Mouse (Mus musculus) T-helper 17 cell (primary cell): Measurements from ENCODE around the gene Senp3.
"Not testable (repeated sequence)": the region's sequence is repeated elsewhere in the genome, so short reads cannot be mapped to it uniquely, and the experiment has no call there.

Experiments
- in situ Hi-C, 2 experiments: fragments of 300-600 bp; cut with MboI, MseI; formaldehyde crosslinking; loops; 1 replicate in 1 of 2; 2 replicates in 1 of 2; pipeline ENCODE4 v1.15.1; 2025; ENCODE audit warnings: high pct_unique_total_duplicates in 2 of 2

The Senp3 gene

GRCm38 (mm10) chr11:69681314-69682208 is at the start of gene Senp3:
Gene Senp3 (minus strand): TSS chr11:69682084.
- in situ Hi-C loops, result no loop called here

DNA sequence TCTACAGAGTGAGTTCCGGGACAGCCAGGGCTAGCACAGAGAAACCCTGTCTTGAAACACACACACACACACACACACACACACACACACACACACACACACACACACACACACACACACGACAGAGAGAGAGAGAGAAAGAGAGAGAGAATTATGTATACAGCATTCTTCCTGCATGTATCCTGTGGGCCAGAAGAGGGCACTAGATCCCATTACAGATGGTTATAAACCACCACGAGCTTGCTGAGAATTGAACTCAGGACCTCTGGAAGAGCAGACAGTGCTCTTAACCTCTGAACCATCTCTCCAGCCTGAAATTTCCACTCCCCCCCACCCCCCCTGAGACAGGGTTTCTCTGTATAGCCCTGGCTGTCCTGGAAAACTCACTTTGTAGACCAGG is 49.5 kb upstream of the Senp3 start:
- in situ Hi-C loops, result not testable (repeated sequence)

GRCm38 (mm10) chr11:69729063-69729462 is 47.2 kb upstream of the Senp3 start:
- in situ Hi-C loops, result no loop called here

DNA sequence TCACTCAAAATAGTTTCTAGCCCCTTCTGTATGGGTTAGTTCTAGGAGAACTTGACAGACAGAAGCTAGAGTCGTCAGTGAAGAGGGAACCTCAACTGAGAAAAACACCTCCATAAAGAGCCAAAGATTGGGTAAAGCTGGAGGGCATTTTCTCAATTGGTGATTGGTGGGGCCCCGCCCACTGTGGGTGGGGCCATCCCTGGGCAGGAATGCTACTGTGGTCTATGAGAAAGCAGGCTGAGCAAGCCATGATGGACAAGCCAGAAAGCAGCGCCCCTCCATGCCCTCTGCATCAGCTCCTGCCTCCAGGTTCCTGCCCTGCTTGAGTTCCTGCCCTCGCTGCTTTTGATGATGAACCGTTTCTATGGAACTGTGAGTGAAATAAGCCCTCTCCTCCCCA is 44.1 kb upstream of the Senp3 start:
- in situ Hi-C loops, result no loop called here

- in situ Hi-C loops, result no loop called here
Observed at GRCm38 (mm10) chr11:69723074-69723473, 41.2 kb upstream of the Senp3 start.

DNA sequence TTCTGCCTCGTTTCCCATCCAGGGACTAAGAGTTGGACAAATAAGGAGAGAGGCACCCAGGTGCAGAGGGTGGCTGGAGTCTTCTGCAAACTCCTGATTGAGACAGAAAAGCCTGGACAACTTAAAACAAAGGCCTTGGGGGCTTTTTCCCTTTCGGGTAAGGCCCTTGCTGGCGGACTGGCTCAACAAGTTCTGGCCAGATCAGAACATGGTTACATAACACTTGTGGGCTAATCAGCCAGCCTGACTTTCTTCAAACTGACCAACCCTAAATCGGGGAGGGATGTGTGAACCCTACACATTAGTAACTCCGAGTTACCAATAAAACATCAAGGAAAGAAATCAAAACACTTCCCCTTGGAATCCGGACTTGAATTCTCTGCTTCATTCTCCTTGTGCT is 39.0 kb upstream of the Senp3 start:
- in situ Hi-C loops, result no loop called here

- in situ Hi-C loops, result no loop called here
Observed at GRCm38 (mm10) chr11:69719423-69719822, 37.5 kb upstream of the Senp3 start.

- in situ Hi-C loops, result no loop called here
Observed at GRCm38 (mm10) chr11:69718661-69719060, 36.8 kb upstream of the Senp3 start.

DNA sequence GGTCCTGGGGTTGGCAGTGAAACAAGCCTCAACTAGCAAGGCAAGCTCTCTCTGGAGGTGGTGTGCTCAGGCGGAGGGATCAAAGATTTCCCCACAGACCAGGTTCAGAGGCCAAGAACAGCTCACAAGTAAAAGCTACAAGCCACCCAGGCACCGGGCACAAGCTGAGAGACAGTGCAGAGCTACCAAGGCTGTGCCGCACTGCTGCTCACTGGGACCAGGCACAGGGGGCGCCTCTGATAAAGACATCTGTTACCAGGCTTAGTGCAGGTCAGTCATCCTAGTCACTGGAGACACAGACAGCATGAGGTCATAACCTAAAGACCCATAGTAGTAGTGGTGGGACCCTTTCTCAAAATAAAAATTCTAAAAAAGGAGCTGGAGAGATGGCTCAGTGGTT is 35.1 kb upstream of the Senp3 start:
- in situ Hi-C loops, result no loop called here

DNA sequence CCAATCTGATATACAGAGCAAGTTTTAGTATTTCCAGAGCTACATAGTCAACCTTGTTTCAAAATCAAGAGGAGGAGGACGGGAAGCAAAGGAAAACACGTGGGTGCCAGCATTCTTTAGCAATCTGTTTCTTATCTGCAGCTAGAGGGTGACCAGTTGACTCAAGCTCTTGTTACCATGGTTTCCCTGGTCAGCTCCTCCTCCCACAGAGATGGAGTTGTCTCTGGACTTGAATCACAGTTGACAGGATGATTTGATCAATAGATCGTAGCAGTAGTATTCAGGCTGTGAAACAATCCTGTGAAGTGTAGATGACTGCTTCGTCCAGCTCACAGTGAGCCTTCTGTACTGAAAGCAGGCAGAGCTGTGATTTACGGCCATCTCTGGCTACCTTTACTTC is 34.0 kb upstream of the Senp3 start:
- in situ Hi-C loops, result no loop called here

DNA sequence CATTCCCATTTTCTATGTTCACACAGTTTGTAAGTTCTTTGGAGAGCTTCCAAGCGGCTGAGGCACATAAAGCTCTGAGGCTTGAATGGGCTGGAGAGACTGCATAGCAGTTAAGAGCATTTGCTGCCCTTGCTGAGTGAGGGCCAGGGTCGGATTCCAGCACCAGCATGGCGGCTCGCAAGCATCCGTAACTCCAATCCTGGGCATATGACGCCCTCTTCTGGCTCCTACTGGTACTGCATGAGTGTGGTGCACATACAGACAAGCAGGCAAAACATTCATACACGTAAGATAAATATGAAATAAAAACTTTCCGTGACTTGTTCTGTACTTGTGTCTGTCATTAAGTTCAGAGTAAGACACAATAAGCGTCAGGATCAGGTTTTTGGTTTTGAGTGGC is 33.6 kb upstream of the Senp3 start:
- in situ Hi-C loops, result no loop called here

DNA sequence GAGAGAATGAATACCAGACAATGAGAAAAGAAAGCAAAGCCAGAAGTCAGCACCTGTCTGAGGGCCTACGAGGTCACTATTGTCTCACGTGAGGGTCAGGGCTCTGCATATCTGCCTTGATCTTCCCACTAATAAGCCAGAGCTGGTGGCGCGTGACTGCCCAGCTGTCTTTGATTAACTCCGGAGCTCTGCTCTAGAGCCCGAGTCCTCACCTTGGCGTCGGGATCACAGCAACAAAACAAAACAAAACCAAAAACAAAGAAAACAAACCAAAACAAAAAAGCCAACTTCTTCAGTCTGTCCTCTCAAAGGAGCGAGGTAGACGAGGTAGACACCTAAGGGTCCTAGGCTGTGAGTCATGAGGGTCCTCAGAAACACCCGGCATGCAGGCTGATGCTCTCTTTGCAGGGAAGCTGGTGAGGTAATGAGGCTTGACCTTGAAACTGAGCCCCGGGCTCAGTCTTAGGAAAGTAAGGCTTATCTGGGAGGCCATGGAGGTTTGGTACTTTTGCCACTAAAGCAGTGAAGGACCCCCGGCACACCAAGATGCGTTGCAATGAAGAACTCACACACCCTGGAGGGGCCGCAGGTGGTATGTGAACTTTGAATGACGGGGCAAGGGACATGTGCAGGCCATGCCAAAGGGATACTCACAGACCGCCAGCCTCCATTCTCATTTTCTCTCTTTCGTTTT is 32.9 kb upstream of the Senp3 start:
- in situ Hi-C loops, result no loop called here

DNA sequence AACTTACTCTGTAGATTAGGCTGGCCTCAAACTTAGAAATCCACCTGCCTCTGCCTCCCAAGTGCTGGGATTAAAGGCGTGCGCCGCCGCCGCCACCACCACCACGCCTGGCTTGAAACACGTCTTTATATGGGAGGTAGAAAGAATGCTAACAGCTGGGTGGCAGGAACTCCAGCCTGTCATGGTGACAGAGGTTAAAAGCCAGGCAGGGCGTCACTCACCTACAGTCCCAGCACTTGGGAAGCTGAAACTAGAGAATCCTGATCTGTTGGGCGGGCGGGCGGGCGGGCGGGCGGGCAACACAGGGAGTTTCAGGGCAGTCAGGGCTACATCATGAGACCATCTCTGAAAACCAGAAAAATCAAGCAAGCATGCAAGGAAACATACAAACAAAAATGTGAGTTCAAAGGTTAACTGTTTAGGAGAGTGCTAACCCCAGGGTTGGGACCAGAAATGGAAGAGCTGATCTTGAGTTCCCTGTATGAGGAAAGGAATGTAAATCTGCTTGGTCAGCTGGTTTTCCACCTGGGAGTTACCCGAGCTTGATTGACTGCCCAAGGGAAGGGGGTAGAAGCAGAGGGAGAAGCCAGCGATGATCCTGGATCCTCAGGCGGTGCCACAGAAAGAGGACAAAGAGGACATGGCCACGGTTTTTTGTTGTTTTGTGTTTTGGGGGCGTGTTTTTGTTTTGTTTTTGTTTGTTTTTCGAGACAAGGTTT is 31.2 kb upstream of the Senp3 start:
- in situ Hi-C loops, result no loop called here

- in situ Hi-C loops, result no loop called here
Observed at GRCm38 (mm10) chr11:69711082-69711481, 29.2 kb upstream of the Senp3 start.

DNA sequence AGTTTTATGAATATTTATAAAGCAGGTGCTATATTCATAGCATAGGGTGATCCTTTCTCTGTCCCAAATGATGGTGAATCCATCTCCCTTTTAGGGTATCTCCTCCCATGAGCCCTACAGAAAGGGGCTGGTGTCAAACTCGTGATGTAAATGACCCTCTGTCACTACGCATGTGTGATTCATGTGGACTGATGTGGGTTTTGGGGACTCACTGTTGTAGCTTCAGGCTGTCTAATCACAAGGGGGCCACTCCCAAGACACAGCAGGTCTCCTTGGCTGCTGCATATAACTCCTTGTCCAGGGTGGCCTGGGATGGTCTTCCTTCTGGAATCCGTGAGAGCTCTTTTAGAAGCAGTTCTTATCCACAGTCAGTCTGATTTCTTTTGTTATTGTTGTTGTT is 28.6 kb upstream of the Senp3 start:
- in situ Hi-C loops, result no loop called here

GRCm38 (mm10) chr11:69709554-69710446 is 27.9 kb upstream of the Senp3 start:
- in situ Hi-C loops, result no loop called here

GRCm38 (mm10) chr11:69708614-69709265 is 26.9 kb upstream of the Senp3 start:
- in situ Hi-C loops, result no loop called here

GRCm38 (mm10) chr11:69707873-69708381 is 26.0 kb upstream of the Senp3 start:
- in situ Hi-C loops, result no loop called here

GRCm38 (mm10) chr11:69707480-69707847 is 25.6 kb upstream of the Senp3 start:
- in situ Hi-C loops, result no loop called here

DNA sequence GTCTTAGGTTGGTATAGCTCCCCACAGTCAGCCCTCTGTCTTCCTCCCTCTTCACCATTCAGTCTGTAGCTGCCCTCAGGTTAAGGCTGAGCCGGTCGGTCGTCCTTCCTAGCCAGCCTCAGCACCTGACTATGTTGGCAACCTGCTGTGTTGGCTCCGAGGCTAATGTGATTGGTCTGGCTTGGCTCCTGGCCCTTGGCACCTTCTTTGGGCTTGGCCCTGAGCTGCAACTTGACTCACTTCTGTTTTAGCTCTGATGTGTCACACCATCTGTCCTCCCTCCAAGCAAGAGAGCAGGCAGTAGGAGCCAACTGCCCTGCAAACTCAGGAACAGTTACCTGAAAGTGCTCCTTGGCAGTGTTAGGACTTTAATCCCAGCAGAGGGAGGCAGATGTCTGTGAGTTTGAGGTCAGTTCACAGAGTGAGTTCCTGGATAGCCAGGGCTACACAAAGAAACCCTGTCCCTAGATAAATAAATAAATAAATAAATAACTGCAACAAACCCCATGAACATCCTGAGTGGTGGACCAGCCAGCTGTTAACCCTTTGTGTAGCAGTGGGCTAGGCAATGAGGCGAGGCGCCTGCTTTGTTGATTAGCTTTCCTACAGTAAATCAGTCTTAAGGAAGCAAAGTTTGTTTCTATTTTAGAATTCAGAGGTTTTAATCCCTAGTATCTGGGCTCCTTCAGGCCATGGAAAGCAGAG is 25.0 kb upstream of the Senp3 start:
- in situ Hi-C loops, result no loop called here
